13 mouse cellular contexts compared by ENCODE assay signal in the genomic region with DNA sequence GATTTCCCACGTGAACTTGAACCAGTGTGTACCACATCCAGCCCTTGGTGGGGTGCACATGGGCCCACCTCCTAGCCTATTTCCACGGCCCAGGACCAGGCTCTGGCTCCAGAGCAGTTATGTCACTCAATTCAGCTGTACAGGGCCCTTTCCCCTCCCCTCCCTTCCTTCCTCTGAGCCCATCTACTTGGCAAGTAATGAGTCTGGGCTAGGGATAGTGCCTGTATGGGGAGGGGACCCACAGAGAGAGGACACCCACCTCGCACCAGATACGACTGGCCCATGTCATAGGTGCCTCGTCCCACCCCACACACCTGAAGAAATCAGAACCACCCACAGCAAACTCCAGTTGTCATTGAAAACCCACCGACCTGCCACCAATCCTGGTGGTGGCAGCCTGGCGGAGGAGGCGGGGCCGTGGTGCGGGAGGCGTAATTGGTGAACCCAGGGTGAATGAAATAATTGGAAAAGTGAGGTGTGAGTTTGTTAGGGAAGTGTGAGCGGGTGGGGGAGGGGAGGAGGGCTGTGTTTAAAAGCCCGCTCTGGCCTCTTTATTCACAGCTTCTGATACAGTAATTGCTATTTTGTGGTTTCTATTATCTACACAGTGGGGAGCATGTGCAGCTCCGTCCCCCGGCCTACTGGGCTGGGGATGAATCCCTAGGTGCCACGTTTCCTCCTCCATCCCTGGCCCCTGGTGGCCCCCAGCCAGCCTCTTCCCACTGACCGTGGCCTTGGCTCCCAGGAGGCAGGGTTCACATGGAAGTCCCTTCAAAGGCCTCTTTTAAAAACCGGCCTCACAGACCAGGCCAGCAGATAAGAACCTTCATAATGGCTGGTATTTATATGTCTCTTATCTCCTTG. TPM values are rescaled to one million over a fixed set of nuclear protein-coding genes. Genes with fewer than 3 reads are reported as not detected.
DNase-seq lines count a peak whose midpoint lies in the region; ATAC-seq and TF ChIP-seq lines count a peak whose summit lies in the region.
"Had no signal": no experiment of that assay in that cellular context is flagged by ENCODE, and none has a peak within 500 bp of the region (broad histone marks: within the 10 kb centered on the region; RNA-seq: fewer than 3 reads in every experiment).

No protein-coding gene starts in this region.

- TF ChIP-seq CTCF in brain, embryonic 14.5 days (IDR thresholded peaks at IDR 0.05; ENCODE audit: borderline replicate concordance, extremely low read depth, insufficient read depth, insufficient read length), result no peak

- H3K9me3 ChIP-seq in hindbrain, embryonic 12.5 days (replicated peaks), result no peaks in the 10 kb centered on the region
- no peaks in the 10 kb centered on the region for H3K9me3 ChIP-seq in hindbrain, embryonic 10.5 days
- H3K9me3 ChIP-seq in hindbrain, embryonic 14.5 days (ENCODE audit: control insufficient read depth, low read length), result no peaks in the 10 kb centered on the region

- WGBS in hindbrain, embryonic 12.5 days, result 59% methylated on average over 18 of the region's 18 CpGs
- 72% methylated on average over 18 of the region's 18 CpGs for WGBS in hindbrain, embryonic 10.5 days
- WGBS in hindbrain, embryonic 14.5 days, result 53% methylated on average over 18 of the region's 18 CpGs

- H3K27ac ChIP-seq in hindbrain, embryonic 12.5 days, result peak overlapping the region; percentile 3; the same call in 1 of the 2 replicates
- H3K27ac ChIP-seq in hindbrain, embryonic 10.5 days, result no peak overlapping the region
- H3K27ac ChIP-seq in hindbrain, embryonic 14.5 days, result peak overlapping the region; percentile 48

- ATAC-seq in hindbrain, embryonic 12.5 days (ENCODE audit: low FRiP score), result 0 out of 2 replicates have a peak, but pooled peaks have one; percentile 33
- ATAC-seq in hindbrain, embryonic 14.5 days (ENCODE audit: low FRiP score), result 0 out of 2 replicates have a peak, but pooled peaks have one; percentile 12
- ATAC-seq in megakaryocyte progenitor cell, adult 5-6 weeks (replicated peaks; ENCODE audit: poor library complexity), result peak; percentile 35; the same call in 1 of the 2 replicates
- ATAC-seq: Patski had no signal

- H3K36me3 ChIP-seq in hindbrain, embryonic 12.5 days, result no peaks in the 10 kb centered on the region
- peaks cover 15% of the 10 kb centered on the region for H3K36me3 ChIP-seq in hindbrain, embryonic 10.5 days
- no peaks in the 10 kb centered on the region for H3K36me3 ChIP-seq in hindbrain, embryonic 14.5 days (replicated peaks; ENCODE audit: control insufficient read depth, insufficient read depth)

- peaks cover 37% of the 10 kb centered on the region for H3K4me1 ChIP-seq in hindbrain, embryonic 12.5 days
- peaks cover 28% of the 10 kb centered on the region for H3K4me1 ChIP-seq in hindbrain, embryonic 10.5 days (replicated peaks)
- H3K4me1 ChIP-seq in hindbrain, embryonic 14.5 days (replicated peaks; ENCODE audit: control insufficient read depth, insufficient read depth, low read length), result peaks cover 25% of the 10 kb centered on the region

- no peak overlapping the region for H3K4me2 ChIP-seq in hindbrain, embryonic 12.5 days (replicated peaks)
- H3K4me2 ChIP-seq in hindbrain, embryonic 14.5 days (replicated peaks), result no peak overlapping the region

- no peaks in the 10 kb centered on the region for H3K27me3 ChIP-seq in hindbrain, embryonic 12.5 days
- H3K27me3 ChIP-seq in hindbrain, embryonic 10.5 days (ENCODE audit: insufficient read depth, poor library complexity, severe bottlenecking), result 0 out of 2 replicates have a peak, but pooled peaks cover 16% of the 10 kb centered on the region
- no peaks in the 10 kb centered on the region for H3K27me3 ChIP-seq in hindbrain, embryonic 14.5 days (ENCODE audit: control insufficient read depth, insufficient read depth, low read length)
- H3K27me3 ChIP-seq: Patski had no signal

- no peak overlapping the region for H3K4me3 ChIP-seq in hindbrain, embryonic 12.5 days
- no peak overlapping the region for H3K4me3 ChIP-seq in hindbrain, embryonic 10.5 days
- no peak overlapping the region for H3K4me3 ChIP-seq in hindbrain, embryonic 14.5 days (replicated peaks; ENCODE audit: low read length)
- H3K4me3 ChIP-seq: erythroblast, embryonic 14.5 days had no signal

- TF ChIP-seq POLR2A in brain, embryonic 14.5 days (IDR thresholded peaks at IDR 0.05; ENCODE audit: borderline replicate concordance, extremely low read depth, insufficient read depth, insufficient read length, poor library complexity, severe bottlenecking), result no peak

- no peak overlapping the region for H3K9ac ChIP-seq in hindbrain, embryonic 12.5 days
- 0 out of 2 replicates have a peak overlapping the region, but pooled peaks have one; percentile 14 for H3K9ac ChIP-seq in hindbrain, embryonic 14.5 days

- DNase-seq in hindbrain, embryonic 10.5 days (ENCODE audit: low spot score), result no peak
- DNase-seq in brain, embryonic 14.5 days (ENCODE audit: low read depth), result peak; percentile 90
- DNase-seq in hindbrain, embryonic 14.5 days (ENCODE audit: low spot score), result no peak
- DNase-seq in spleen, postnatal 4 days (ENCODE audit: low spot score in 2 of 2), result no peak
- DNase-seq in frontal cortex, postnatal 25 days (ENCODE audit: low spot score in 2 of 2), result no peak
- no peak for DNase-seq in ovary, postnatal 10 days (ENCODE audit: low spot score)
- DNase-seq: adrenal gland, postnatal 25 days; cerebellum, adult 8-10 months; heart, postnatal 36 days had no signal

RNA-seq across cellular contexts. Expression of a gene that starts 55.8 kb away (rescaled TPM):
- 26.3 and 28.2 TPM in 2 replicates for polyA plus RNA-seq in hindbrain, embryonic 12.5 days (2016; fragmentation: Nextera tagmentation; extraction: Ambion mirVana)
- 27.6 and 31.9 TPM in 2 replicates for polyA plus RNA-seq in hindbrain, embryonic 10.5 days (2016; fragmentation: Nextera tagmentation; extraction: Ambion mirVana)
- 12.6 and 15.7 TPM in 2 replicates for polyA plus RNA-seq in brain, embryonic 14.5 days (2012; rRNA removed)
- polyA plus RNA-seq in hindbrain, embryonic 14.5 days (2014; fragmentation: Nextera tagmentation; extraction: Ambion mirVana), result 17.5 and 20.2 TPM in 2 replicates
- total RNA-seq in megakaryocyte progenitor cell, adult 5-6 weeks (2015), result 9.6 and 14.1 TPM in 2 replicates
- 17.6 and 19.1 TPM in 2 replicates for total RNA-seq in megakaryocyte progenitor cell, adult 5-6 weeks (2017)
